Mouse (Mus musculus) urinary bladder, adult 2 months (tissue): ENCODE data around the gene Stn1. TPM values are rescaled to one million over a fixed set of nuclear protein-coding genes. Genes with fewer than 3 reads are reported as not detected.

Experiments used
- DNase-seq: peaks from one replicate; pipeline ENCODE4 v3.0.0; 2022; ENCODE audit warnings: low spot score
- polyA plus RNA-seq: library from polyadenylated mRNA; depleted of rRNA; stranded (reverse); fragments of >200 nt; gene quantifications from 2 replicates; pipeline ENCODE4 v1.2.3, GENCODE M21; 2012

Gene Stn1
- polyA plus RNA-seq, 1 experiment, result 21.2 TPM

DNA sequence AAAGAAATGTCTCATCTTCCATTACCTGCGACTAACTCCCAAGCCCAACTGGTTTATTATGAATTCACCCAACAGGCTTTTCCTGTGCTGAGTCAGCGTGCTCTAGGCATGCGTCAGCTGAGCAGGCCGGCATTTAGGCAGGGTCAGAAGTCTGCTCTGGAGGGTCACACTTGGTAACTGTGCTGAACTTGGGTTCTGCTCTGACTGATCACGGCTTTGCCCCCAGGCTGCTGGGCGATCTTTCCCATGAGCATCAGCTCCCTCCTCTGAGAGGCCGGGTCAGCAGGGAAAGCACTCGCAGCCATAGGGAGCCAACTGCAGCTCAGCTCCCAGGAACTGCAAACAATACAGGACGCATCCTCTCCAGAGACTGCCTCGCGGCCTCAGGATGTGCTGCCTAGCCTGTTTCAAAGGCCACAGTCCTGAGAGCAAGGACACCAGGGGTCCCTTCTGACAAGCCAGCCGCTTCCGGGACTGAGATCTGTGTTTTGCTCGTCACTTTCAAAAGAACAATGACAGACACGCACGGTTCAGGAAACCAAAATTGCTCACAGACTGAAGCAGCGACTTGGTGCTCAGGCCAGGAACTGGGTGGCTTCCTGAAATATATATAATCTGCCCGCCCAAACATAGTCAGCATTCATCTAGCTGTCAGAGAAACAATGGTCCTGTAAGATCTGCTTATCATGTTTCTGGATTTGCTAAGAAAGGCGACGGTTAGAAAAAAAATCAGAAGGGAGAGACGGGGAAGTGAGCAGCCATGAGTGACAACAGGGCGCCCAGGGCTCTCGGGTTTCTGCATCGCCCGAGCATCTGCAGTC is 26.6 kb downstream of the Stn1 start:
- no peak for DNase-seq

DNA sequence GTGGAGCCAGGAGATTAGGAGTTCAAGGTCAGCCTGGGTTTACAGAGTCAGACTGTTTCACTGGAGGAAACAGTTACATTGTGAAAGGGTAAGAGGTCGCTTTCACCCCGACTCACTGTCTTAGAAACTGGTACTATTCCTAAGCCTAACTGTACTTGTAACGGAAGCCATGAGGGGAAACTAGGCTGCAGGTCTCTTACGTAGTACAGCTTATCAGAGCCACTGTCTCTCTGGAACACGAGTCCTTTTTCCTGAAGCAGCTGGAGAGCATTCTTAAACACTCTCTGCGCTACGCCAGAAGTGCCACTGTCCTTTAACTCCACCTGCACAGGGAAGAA is 27.2 kb downstream of the Stn1 start:
- no peak for DNase-seq

- no peak for DNase-seq
Observed at GRCm38 (mm10) chr19:47508771-47509281, 28.5 kb downstream of the Stn1 start.

GRCm38 (mm10) chr19:47508191-47508590 is 29.1 kb downstream of the Stn1 start:
- DNase-seq, result no peak

GRCm38 (mm10) chr19:47507128-47508121 is 29.9 kb downstream of the Stn1 start:
- DNase-seq, result no peak

- no peak for DNase-seq
Observed at GRCm38 (mm10) chr19:47503625-47504024, 33.7 kb downstream of the Stn1 start.

DNA sequence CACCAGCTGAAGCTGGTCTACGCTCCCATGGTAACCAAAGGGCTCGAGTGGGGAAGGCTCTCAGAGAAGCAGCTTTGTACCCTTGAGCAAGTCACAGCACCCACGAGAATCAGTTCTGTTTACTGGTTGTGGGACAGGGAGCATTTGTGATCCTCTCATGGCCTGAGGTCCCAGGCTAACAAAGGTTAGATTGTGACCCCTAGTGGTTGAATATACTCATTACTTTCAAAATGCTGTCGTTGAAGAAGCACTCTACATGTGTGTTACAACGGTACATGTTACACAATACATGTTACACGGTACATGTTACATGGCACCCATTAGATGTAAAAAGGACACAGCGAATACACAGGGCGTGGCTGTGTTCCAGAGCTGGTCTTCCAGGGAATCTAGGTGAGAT is 34.7 kb downstream of the Stn1 start:
- DNase-seq, result no peak

- DNase-seq, result no peak
Observed at GRCm38 (mm10) chr19:47500389-47501011, 36.8 kb downstream of the Stn1 start.

- DNase-seq, result no peak
Observed at GRCm38 (mm10) chr19:47499841-47500240, 37.5 kb downstream of the Stn1 start.

- no peak for DNase-seq
Observed at GRCm38 (mm10) chr19:47498942-47499341, 38.4 kb downstream of the Stn1 start.

GRCm38 (mm10) chr19:47497736-47498135 is 39.6 kb downstream of the Stn1 start:
- no peak for DNase-seq

GRCm38 (mm10) chr19:47497313-47497712 is 40.0 kb downstream of the Stn1 start:
- no peak for DNase-seq

DNA sequence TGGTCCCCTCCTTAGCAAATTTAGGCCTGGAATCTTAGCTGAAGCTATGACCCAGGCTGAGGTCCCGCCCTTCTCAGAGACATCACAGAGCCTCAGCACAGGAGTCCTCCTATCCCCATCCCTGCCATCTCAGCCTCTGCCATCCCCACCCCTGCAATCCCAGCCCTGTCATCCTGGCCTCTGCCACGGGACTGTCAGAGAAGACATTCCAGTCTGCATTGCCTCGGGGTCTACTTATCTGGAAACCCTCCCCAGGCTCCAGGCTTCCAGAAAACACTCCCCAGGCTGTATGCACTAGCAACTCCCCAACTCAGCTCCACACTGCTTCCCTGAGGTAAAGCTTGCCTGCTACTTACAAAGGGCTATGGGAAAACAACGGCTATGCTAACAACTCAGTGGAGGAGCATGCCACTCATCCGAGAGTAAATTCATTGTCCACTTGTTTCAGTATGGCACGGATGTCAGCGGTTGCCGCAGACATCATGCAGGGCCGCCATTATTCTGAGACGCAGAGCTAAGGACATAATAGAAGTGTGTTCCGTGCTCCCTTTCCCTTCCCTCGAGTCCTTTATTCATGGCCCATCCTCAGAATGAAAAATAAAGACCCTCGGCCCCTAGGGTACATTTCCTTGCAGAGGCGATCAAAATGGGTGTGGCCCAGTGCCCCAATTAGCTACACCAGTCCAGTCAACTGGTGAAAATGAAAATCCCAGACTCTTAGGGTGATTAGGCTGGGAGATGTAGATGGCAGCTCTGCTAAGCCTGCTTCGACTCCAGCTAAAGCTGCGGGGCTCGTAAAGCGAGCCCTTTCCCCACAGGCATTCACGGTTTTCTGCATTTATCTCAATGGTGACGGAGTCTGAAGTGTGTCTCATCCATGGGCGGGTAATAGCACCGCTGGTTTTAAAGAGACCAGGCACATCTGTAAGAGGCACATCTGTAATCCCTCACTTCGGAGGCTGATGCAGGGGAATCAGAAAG is 44.0 kb downstream of the Stn1 start:
- no peak for DNase-seq

DNA sequence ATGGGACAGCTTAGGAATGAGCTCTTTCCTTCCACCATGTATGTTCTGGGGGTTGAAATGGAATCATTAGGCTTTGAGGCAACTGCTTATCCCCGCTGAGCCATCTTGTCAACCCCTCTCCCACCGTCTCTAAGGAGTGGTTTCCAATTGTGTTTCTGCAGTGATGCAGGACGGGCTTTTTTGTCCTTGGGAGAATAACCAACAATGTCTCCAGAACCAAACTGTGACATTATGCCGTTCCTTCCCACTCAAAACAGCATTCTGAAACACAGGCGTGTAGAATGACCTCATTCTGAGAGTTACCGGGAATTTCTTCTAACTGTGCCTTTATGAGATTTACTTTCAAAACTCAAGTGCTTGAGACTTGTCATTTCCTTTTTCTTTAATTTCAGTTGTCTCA is 44.9 kb downstream of the Stn1 start:
- no peak for DNase-seq

DNA sequence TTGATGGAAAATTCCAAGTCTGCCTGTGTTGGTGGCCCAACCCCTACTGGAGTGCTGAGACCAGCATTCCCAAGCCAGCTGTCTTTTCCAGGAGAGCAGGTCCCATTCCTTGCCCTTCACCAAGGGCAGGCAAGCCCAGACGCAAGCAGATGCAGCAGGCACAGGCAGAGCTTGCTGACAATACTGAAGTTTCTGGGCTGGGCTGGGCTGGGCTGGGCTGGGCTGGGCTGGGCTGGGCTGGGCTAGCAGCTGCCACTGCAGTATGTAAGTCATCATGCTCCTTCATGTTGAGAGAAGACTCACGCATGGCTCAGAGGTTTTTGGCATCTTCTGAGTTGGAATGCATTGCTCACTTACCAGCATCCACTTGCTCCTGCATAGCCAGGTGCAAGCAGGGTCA is 45.5 kb downstream of the Stn1 start:
- no peak for DNase-seq

DNA sequence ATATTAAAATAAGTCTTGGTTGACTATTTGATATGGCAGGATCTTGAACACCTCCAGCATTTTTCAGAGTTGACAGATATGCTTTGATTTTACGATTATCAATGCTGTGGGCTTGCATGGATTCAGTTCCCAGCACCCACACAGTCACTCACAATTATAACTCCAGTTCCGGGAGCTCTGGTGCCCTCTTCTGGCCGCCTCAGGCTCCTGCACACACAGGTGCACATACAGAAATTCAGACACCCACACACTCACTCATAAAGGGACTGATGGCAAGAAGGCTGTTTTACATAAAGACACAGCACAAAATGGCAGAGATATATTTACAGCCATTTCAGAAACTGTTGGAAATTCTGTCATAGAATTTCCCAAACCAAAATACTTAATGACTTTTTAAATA is 48.1 kb downstream of the Stn1 start:
- DNase-seq, result no peak

DNA sequence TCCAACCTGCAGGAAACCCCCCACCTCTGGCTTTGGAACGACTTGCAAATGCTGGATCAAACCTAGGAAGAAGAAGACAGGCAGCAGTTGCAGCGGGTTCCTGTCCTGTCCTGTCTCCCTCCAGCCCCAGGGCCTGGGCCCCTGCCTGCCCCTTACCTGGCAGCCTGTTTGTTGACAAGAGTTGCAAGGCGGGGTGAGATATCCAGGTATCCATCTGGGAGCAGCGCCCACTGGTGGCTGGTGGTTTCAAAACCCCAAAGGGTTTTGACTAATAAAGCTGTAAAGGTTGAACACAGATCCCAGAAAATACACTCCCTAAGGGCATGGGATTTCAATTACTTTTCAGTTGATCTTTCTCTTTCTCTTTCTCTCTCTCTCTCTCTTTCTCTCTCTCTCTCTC is 49.1 kb downstream of the Stn1 start:
- DNase-seq, result no peak

DNA sequence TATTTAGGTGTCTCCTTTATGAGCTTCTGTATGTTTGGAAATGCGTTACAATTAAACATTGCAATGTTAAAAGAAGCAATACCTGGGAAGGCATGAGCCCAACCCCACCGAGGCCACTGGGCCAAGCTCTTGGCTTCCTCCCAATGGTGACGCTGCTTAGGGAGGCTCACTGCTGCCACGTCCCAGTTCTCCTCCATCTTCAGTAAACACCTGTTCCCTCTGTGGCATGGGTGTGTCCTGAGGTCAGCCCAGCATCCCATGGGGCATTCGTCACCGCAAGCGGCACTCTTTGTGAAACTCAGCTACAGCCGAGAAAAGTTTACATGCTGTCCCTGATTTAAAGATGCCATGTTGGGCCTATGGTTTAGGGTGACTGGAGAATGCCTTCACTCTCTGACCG is 49.7 kb downstream of the Stn1 start:
- DNase-seq, result no peak

GRCm38 (mm10) chr19:47485997-47486566 is 51.2 kb downstream of the Stn1 start:
- DNase-seq, result no peak

DNA sequence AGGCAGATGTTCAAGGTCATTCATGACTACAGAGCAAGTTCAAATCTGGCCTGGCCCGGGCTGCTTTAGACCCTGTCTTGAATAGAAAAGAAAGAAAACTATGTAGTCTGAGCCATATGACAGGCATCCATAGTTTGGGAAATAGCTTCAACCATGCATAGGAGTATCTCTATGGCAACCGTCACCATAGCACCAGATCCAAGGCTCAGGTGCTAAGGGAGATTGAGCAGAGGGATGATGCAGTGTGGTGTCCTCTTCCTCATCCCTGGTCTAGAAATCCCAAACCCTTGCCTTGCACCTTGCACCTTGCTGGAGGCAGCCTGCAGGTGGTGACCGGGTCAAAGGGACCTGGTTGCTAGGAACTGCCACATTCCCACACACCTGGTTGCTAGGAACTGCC is 53.2 kb downstream of the Stn1 start:
- DNase-seq, result no peak

- DNase-seq, result no peak
Observed at GRCm38 (mm10) chr19:47483346-47483745, 54.0 kb downstream of the Stn1 start.
